Mouse (Mus musculus) midbrain, embryonic 10.5 days (tissue): ENCODE data around the gene Fbxl19. TPM values are rescaled to one million over a fixed set of nuclear protein-coding genes. Genes with fewer than 3 reads are reported as not detected.

Experiments used
- DNase-seq: peaks from one replicate; pipeline ENCODE4 v3.0.0-alpha.2; 2017; ENCODE audit warnings: low spot score
- H3K27ac ChIP-seq: fragments of 300-500 bp; sonication (generic); replicated peaks from 2 replicates; pipeline ENCODE4 v1.5.1; 2016; ENCODE audit warnings: mild to moderate bottlenecking
- H3K27me3 ChIP-seq: fragments of 300-500 bp; sonication (generic); 2 replicates; pipeline ENCODE4 v1.6.1; 2016; ENCODE audit warnings: low read depth, mild to moderate bottlenecking; ENCODE audit not compliant: poor library complexity, severe bottlenecking
- H3K36me3 ChIP-seq: fragments of 300-500 bp; sonication (generic); 2 replicates; pipeline ENCODE4 v1.6.1; 2016; ENCODE audit warnings: mild to moderate bottlenecking, moderate library complexity
- H3K4me1 ChIP-seq: fragments of 300-500 bp; sonication (generic); 2 replicates; pipeline ENCODE4 v1.6.1; 2016
- H3K4me3 ChIP-seq: fragments of 300-500 bp; sonication (generic); 2 replicates; pipeline ENCODE4 v1.5.1; 2016; ENCODE audit warnings: mild to moderate bottlenecking, moderate library complexity
- H3K9me3 ChIP-seq: fragments of 300-500 bp; sonication (generic); replicated peaks from 2 replicates; pipeline ENCODE4 v1.6.1; 2016; ENCODE audit warnings: mild to moderate bottlenecking
- WGBS: fragments of 180-500 bp; shearing (Covaris S2); methylation state at CpG from one replicate; pipeline ENCODE4 v1.1.7; 2016; 5-methylcytosine and 5-hydroxymethylcytosine counted together
- polyA plus RNA-seq: library from polyadenylated mRNA; unstranded; fragments of >200 nt; fragmentation: Nextera tagmentation; extraction: Ambion mirVana; gene quantifications from 2 replicates; pipeline ENCODE4 v1.2.1, GENCODE M21; 2016

The Fbxl19 gene
- polyA plus RNA-seq, 1 experiment from 2014 or later: 8.3 TPM

GRCm38 (mm10) chr7:127801010-127801621, 56.8 kb downstream of the Fbxl19 start:
- Histone ChIP-seq H3K4me3 (no peak overlapping the region), H3K27ac (no peak overlapping the region), H3K27me3 (no peaks in the 10 kb centered on the region), H3K9me3 (no peaks in the 10 kb centered on the region), H3K36me3 (peaks cover 78% of the 10 kb centered on the region), H3K4me1 (peaks cover 8% of the 10 kb centered on the region)
- 93% methylated on average over 8 of the region's 8 CpGs for WGBS
- no peak for DNase-seq

- Histone ChIP-seq H3K27ac (no peak overlapping the region), H3K27me3 (no peaks in the 10 kb centered on the region), H3K9me3 (no peaks in the 10 kb centered on the region), H3K4me1 (peaks cover 8% of the 10 kb centered on the region), H3K36me3 (peaks cover 70% of the 10 kb centered on the region), H3K4me3 (no peak overlapping the region)
- DNase-seq: no peak
- WGBS: 95% methylated on average over 17 of the region's 17 CpGs
Measured at GRCm38 (mm10) chr7:127802313-127802712, 58.0 kb downstream of the Fbxl19 start.

GRCm38 (mm10) chr7:127808821-127809220, 64.5 kb downstream of the Fbxl19 start:
- WGBS: 78% methylated on average over 5 of the region's 5 CpGs
- DNase-seq: no peak
- H3K36me3 ChIP-seq: peaks cover 61% of the 10 kb centered on the region

DNA sequence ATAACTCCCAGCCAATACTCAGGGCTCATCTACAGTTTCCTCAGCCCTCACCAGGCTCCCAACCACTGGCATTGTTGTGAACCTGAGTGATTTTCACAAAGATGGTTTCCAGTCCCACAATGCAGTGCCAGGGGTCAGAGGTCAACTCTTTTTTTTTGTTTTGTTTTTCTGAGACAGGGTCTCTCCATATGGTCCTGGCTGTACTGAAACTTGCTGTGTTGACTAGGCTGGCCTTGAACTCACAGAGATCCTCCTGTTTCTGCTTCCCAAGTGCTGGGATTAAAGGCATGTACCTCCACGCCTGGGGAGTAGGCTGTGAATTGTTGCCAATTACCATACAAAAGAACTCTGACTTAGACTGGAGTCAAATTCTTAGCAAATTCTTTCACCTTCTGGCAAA, 65.5 kb downstream of the Fbxl19 start:
- no peaks in the 10 kb centered on the region for H3K9me3 ChIP-seq
- WGBS: 93% methylated on average over 1 of the region's 1 CpGs
- DNase-seq: no peak
- no peaks in the 10 kb centered on the region for H3K4me1 ChIP-seq
- H3K4me3 ChIP-seq: no peak overlapping the region
- H3K27ac ChIP-seq: no peak overlapping the region
- H3K36me3 ChIP-seq: peaks cover 68% of the 10 kb centered on the region
- no peaks in the 10 kb centered on the region for H3K27me3 ChIP-seq

More at GRCm38 (mm10) chr7:127808821-127809220, 64.5 kb downstream of the Fbxl19 start:
- H3K27ac ChIP-seq: no peak overlapping the region
- no peak overlapping the region for H3K4me3 ChIP-seq
- H3K9me3 ChIP-seq: no peaks in the 10 kb centered on the region
- H3K4me1 ChIP-seq: no peaks in the 10 kb centered on the region
- H3K27me3 ChIP-seq: no peaks in the 10 kb centered on the region

- H3K36me3 ChIP-seq: peaks cover 68% of the 10 kb centered on the region
Measured at GRCm38 (mm10) chr7:127810650-127811049, 66.3 kb downstream of the Fbxl19 start.

GRCm38 (mm10) chr7:127811240-127811639, 66.9 kb downstream of the Fbxl19 start:
- no peak for DNase-seq
- no peaks in the 10 kb centered on the region for H3K9me3 ChIP-seq
- peaks cover 68% of the 10 kb centered on the region for H3K36me3 ChIP-seq
- 85% methylated on average over 4 of the region's 4 CpGs for WGBS
- H3K27me3 ChIP-seq: no peaks in the 10 kb centered on the region
- H3K27ac ChIP-seq: no peak overlapping the region
- H3K4me3 ChIP-seq: no peak overlapping the region
- H3K4me1 ChIP-seq: no peaks in the 10 kb centered on the region

More at GRCm38 (mm10) chr7:127810650-127811049, 66.3 kb downstream of the Fbxl19 start:
- Histone ChIP-seq H3K9me3 (no peaks in the 10 kb centered on the region), H3K4me3 (no peak overlapping the region), H3K27me3 (no peaks in the 10 kb centered on the region), H3K27ac (no peak overlapping the region), H3K4me1 (no peaks in the 10 kb centered on the region)
- DNase-seq: no peak
- 83% methylated on average over 10 of the region's 10 CpGs for WGBS

- Histone ChIP-seq H3K9me3 (no peaks in the 10 kb centered on the region), H3K36me3 (peaks cover 65% of the 10 kb centered on the region), H3K4me1 (no peaks in the 10 kb centered on the region), H3K27ac (no peak overlapping the region), H3K27me3 (no peaks in the 10 kb centered on the region), H3K4me3 (no peak overlapping the region)
- 86% methylated on average over 3 of the region's 3 CpGs for WGBS
- DNase-seq: no peak
Measured at GRCm38 (mm10) chr7:127812292-127812691, 67.9 kb downstream of the Fbxl19 start.

GRCm38 (mm10) chr7:127813821-127814220, 69.5 kb downstream of the Fbxl19 start:
- H3K36me3 ChIP-seq: peaks cover 58% of the 10 kb centered on the region
- no peak overlapping the region for H3K27ac ChIP-seq
- H3K27me3 ChIP-seq: no peaks in the 10 kb centered on the region
- H3K9me3 ChIP-seq: no peaks in the 10 kb centered on the region
- no peak for DNase-seq
- no peak overlapping the region for H3K4me3 ChIP-seq
- H3K4me1 ChIP-seq: no peaks in the 10 kb centered on the region
- WGBS: 90% methylated on average over 4 of the region's 4 CpGs

DNA sequence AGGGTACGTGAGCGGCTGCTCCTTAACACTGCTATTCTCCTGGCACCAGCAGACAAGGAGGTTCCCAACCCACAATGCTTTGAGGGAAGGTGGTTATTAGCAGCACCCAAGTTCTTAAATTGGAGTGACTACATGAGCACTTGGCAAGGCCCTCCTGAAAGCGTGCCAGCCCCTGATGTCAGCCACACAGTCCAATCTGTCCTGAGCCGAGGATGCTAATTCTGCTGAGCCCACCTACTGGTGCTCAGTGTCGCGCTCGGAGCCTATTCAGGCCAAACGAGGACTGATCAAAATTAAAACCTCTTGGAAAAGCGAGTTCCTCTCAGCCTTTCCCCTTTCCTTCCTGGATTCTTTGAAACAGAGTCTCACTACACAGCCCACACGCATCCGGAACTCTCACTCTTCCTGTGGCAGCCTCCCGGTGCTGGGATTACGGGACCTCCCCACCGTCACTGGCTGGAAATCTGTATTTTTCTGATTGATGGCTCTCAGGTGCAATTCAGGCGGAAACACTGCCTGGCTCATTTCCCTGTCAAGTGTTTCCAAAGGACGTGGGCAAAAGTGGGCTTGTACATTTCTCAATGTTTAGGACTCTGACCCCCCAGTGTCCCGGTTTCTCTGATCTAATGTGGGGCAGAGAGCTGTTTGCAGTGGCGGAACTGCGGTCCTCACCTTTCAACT, 70.0 kb downstream of the Fbxl19 start:
- DNase-seq: no peak
- H3K36me3 ChIP-seq: peaks cover 58% of the 10 kb centered on the region
- 90% methylated on average over 19 of the region's 19 CpGs for whole genome bisulfite sequencing

GRCm38 (mm10) chr7:127815116-127815665, 70.8 kb downstream of the Fbxl19 start:
- Histone ChIP-seq H3K36me3 (peaks cover 51% of the 10 kb centered on the region), H3K27ac (no peak overlapping the region)

More for the DNA sequence above, 70.0 kb downstream of the Fbxl19 start:
- Histone ChIP-seq H3K27me3 (no peaks in the 10 kb centered on the region), H3K4me3 (no peak overlapping the region), H3K9me3 (no peaks in the 10 kb centered on the region), H3K4me1 (no peaks in the 10 kb centered on the region), H3K27ac (no peak overlapping the region)

GRCm38 (mm10) chr7:127815954-127816821, 71.8 kb downstream of the Fbxl19 start:
- DNase-seq: no peak
- H3K36me3 ChIP-seq: peaks cover 41% of the 10 kb centered on the region
- H3K4me3 ChIP-seq: no peak overlapping the region
- H3K9me3 ChIP-seq: no peaks in the 10 kb centered on the region
- H3K27me3 ChIP-seq: no peaks in the 10 kb centered on the region
- 72% methylated on average over 15 of the region's 15 CpGs for whole genome bisulfite sequencing
- H3K4me1 ChIP-seq: peaks cover 5% of the 10 kb centered on the region
- H3K27ac ChIP-seq: peak overlapping the region; percentile 10; the same call in 1 of the 2 replicates

More at GRCm38 (mm10) chr7:127815116-127815665, 70.8 kb downstream of the Fbxl19 start:
- H3K27me3 ChIP-seq: no peaks in the 10 kb centered on the region
- DNase-seq: no peak
- no peaks in the 10 kb centered on the region for H3K4me1 ChIP-seq
- 93% methylated on average over 15 of the region's 15 CpGs for WGBS
- H3K9me3 ChIP-seq: no peaks in the 10 kb centered on the region
- H3K4me3 ChIP-seq: no peak overlapping the region

DNA sequence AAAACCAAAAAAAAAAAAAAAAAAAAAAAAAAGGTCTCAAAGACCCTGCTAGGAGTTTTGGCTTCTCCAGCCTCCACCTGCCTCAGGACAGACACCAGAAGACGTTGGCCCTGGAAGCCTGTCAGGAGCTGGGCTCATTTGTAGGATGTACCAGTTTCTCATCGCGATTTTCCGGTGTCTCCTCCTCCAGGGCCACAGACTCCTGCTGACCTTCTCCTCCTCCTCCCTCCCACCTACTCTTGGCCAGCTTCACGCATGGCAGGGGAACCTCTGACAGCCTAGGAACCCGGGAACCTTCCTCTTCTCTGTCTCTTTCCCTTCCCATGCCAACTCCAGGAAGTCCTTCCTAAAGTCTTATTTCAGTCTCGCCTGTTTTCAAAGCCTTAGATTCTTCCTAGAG, 72.7 kb downstream of the Fbxl19 start:
- peaks cover 9% of the 10 kb centered on the region for H3K4me1 ChIP-seq

More for the DNA sequence above, 72.7 kb downstream of the Fbxl19 start:
- Histone ChIP-seq H3K27me3 (no peaks in the 10 kb centered on the region), H3K27ac (no peak overlapping the region), H3K4me3 (no peak overlapping the region), H3K9me3 (no peaks in the 10 kb centered on the region), H3K36me3 (peaks cover 33% of the 10 kb centered on the region)
- WGBS: 85% methylated on average over 7 of the region's 7 CpGs
- DNase-seq: no peak
